Mouse (Mus musculus) heart, embryonic 13.5 days (tissue): ENCODE measurements around the gene Olfr1505. TPM values are rescaled to one million over a fixed set of nuclear protein-coding genes. Genes with fewer than 3 reads are reported as not detected.

Source experiments
- ATAC-seq: fragments of 200-750 bp; cut with Nextera tagmentation; 2 replicates; pipeline ENCODE4 v1.8.0; 2017; ENCODE audit warnings: moderate TSS enrichment; ENCODE audit not compliant: insufficient number of reproducible peaks, low FRiP score, low TSS enrichment; ENCODE audit errors: extremely low read depth
- H3K27ac ChIP-seq: fragments of 300-500 bp; sonication (generic); replicated peaks from 2 replicates; pipeline ENCODE4 v1.5.1; 2015; ENCODE audit warnings: moderate library complexity, mild to moderate bottlenecking, inconsistent platforms
- H3K27me3 ChIP-seq: fragments of 300-500 bp; sonication (generic); replicated peaks from 2 replicates; pipeline ENCODE4 v1.6.1; 2015; ENCODE audit warnings: mild to moderate bottlenecking, inconsistent platforms
- H3K36me3 ChIP-seq: fragments of 300-500 bp; sonication (generic); 2 replicates; pipeline ENCODE4 v1.6.1; 2015; ENCODE audit warnings: mild to moderate bottlenecking, inconsistent platforms
- H3K4me1 ChIP-seq: fragments of 300-500 bp; sonication (generic); 2 replicates; pipeline ENCODE4 v1.6.1; 2015; ENCODE audit warnings: inconsistent platforms
- H3K4me2 ChIP-seq: fragments of 300-500 bp; sonication (generic); 2 replicates; pipeline ENCODE4 v1.6.1; 2015; ENCODE audit warnings: inconsistent platforms, mild to moderate bottlenecking, moderate library complexity
- H3K4me3 ChIP-seq: fragments of 300-500 bp; sonication (generic); 2 replicates; pipeline ENCODE4 v1.5.1; 2015; ENCODE audit warnings: moderate library complexity, mild to moderate bottlenecking, inconsistent platforms
- H3K9ac ChIP-seq: fragments of 300-500 bp; sonication (generic); 2 replicates; pipeline ENCODE4 v1.6.1; 2015; ENCODE audit warnings: inconsistent platforms, mild to moderate bottlenecking, moderate library complexity
- H3K9me3 ChIP-seq: fragments of 300-500 bp; sonication (generic); 2 replicates; pipeline ENCODE4 v1.6.1; 2016; ENCODE audit warnings: inconsistent platforms
- WGBS: fragments of 180-500 bp; shearing (Covaris S2); methylation state at CpG from one replicate; pipeline ENCODE4 v1.1.7; 2015; ENCODE audit warnings: mixed read lengths; 5-methylcytosine and 5-hydroxymethylcytosine counted together
- polyA plus RNA-seq: library from polyadenylated mRNA; unstranded; fragments of >200 nt; fragmentation: Nextera tagmentation; extraction: Ambion mirVana; gene quantifications from 2 replicates; pipeline ENCODE4 v1.2.1, GENCODE M21; 2015

Olfr1505 gene
- polyA plus RNA-seq: not detected in 2 replicates

- H3K4me3 ChIP-seq: no peak within 1 kb of the TSS
These were observed at the start of gene Olfr1505 for GRCm38 (mm10) chr19:13913230-13913629. Gene Olfr1505 (plus strand): TSS chr19:13913530.

GRCm38 (mm10) chr19:13897828-13898227 lies 15.5 kb upstream of the Olfr1505 start, which contains the start of gene Olfr1504:
Gene Olfr1504 (minus strand): TSS chr19:13897928.
- WGBS: 55% methylated on average over 1 of the region's 1 CpGs
- H3K4me2 ChIP-seq: no peak within 1 kb of the TSS
- H3K9ac ChIP-seq: no peak within 1 kb of the TSS
- no peaks in the 10 kb centered on the region for H3K4me1 ChIP-seq
- no peak within 1 kb of the TSS for H3K27ac ChIP-seq
- ATAC-seq: no peak
- H3K36me3 ChIP-seq: no peaks in the 10 kb centered on the region
- no peak within 1 kb of the TSS for H3K4me3 ChIP-seq
- H3K27me3 ChIP-seq: no peaks in the 10 kb centered on the region
- H3K9me3 ChIP-seq: no peaks in the 10 kb centered on the region

More at GRCm38 (mm10) chr19:13913230-13913629, at the start of gene Olfr1505:
- Histone ChIP-seq H3K4me1 (no peaks in the 10 kb centered on the region), H3K27ac (no peak within 1 kb of the TSS), H3K4me2 (no peak within 1 kb of the TSS), H3K27me3 (no peaks in the 10 kb centered on the region), H3K9ac (no peak within 1 kb of the TSS), H3K36me3 (no peaks in the 10 kb centered on the region), H3K9me3 (no peaks in the 10 kb centered on the region)
- 60% methylated on average over 2 of the region's 2 CpGs for WGBS
- ATAC-seq: no peak

Other genes starting within 250 kb of the Olfr1505 start
- not detected in 2 replicates for gene Olfr1491, start 216.3 kb upstream of the Olfr1505 start, polyA plus RNA-seq
- gene Olfr1493-ps1, start 190.3 kb upstream of the Olfr1505 start, polyA plus RNA-seq: not detected in 2 replicates
- not detected in 2 replicates for gene Olfr1494, start 173.8 kb upstream of the Olfr1505 start, polyA plus RNA-seq
- gene Olfr1495, start 148.9 kb upstream of the Olfr1505 start, polyA plus RNA-seq: not detected in 2 replicates
- not detected in 2 replicates for gene Olfr1496, start 135.7 kb upstream of the Olfr1505 start, polyA plus RNA-seq
- not detected in 2 replicates for gene Olfr1497, start 115.3 kb upstream of the Olfr1505 start, polyA plus RNA-seq
- not detected in 2 replicates for gene Olfr1499, start 94.1 kb upstream of the Olfr1505 start, polyA plus RNA-seq
- not detected in 2 replicates for gene Olfr1500, start 83.0 kb upstream of the Olfr1505 start, polyA plus RNA-seq
- not detected in 2 replicates for gene Olfr1501, start 62.8 kb upstream of the Olfr1505 start, polyA plus RNA-seq
- gene Olfr1502, start 51.7 kb upstream of the Olfr1505 start, polyA plus RNA-seq: not detected in 2 replicates
- gene Olfr1504, start 15.6 kb upstream of the Olfr1505 start, polyA plus RNA-seq: not detected in 2 replicates